Mouse (Mus musculus) lung, adult 2 months (tissue): ENCODE data around the gene Casp3.

Experiments used
- CTCF ChIP-seq: fragments of 200-500 bp; IDR thresholded peaks from 2 replicates; pipeline ENCODE4 v1.5.1; 2011; ENCODE audit warnings: mild to moderate bottlenecking, low read length, control low read depth; ENCODE audit not compliant: insufficient read depth
- POLR2A ChIP-seq: fragments of 200-500 bp; IDR thresholded peaks from 2 replicates; pipeline ENCODE4 v1.6.1; 2011; ENCODE audit warnings: low read depth, mild to moderate bottlenecking, control low read depth, low read length, borderline replicate concordance; ENCODE audit errors: extremely low read depth

DNA sequence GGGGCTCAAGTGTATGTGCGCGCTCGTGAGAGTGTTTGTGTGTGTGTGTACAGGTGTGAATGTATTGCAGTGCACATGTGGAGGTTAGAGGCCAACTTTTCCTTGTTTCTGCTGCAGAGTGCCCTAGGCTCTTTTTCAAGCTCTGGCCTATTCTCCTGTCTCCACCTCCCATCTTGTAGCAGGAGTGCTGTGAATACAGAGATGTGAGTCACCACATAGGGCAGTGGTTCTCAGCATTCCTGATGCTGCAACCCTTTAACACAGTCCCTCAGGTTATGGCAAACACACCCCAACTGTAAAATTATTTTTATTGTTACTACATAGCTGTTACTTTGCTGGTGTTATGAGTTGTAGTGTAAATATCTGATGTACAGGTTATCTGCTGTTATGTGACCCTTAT is 13.3 kb downstream of the Casp3 start:
- TF ChIP-seq POLR2A: no peak
- TF ChIP-seq CTCF: no peak
